Mouse (Mus musculus): ENCODE measurements around the gene Gulp1. TPM values are rescaled to one million over a fixed set of nuclear protein-coding genes. Genes with fewer than 3 reads are reported as not detected.

Gene Gulp1
- polyA plus RNA-seq, 1 experiment from 2014 or later, result 9.8 TPM

GRCm38 (mm10) chr1:44580390-44580789 is 29.1 kb downstream of the Gulp1 start:
- no peaks in the 10 kb centered on the region for H3K9me3 ChIP-seq (ENCODE audit: control insufficient read depth, low read length)
- WGBS, result 73% methylated on average over 3 of the region's 3 CpGs
- DNase-seq, result no peak
- no peak for ATAC-seq (ENCODE audit: low FRiP score, low TSS enrichment)
- H3K27ac ChIP-seq (replicated peaks; ENCODE audit: low read depth, low read length), result no peak overlapping the region
- no peak overlapping the region for H3K4me3 ChIP-seq (replicated peaks; ENCODE audit: low read depth, low read length)
- no peaks in the 10 kb centered on the region for H3K36me3 ChIP-seq (ENCODE audit: control insufficient read depth, insufficient read depth, low read length)
- no peaks in the 10 kb centered on the region for H3K27me3 ChIP-seq (ENCODE audit: control insufficient read depth, insufficient read depth, low read length)
- H3K9ac ChIP-seq (replicated peaks; ENCODE audit: low read length), result no peak overlapping the region
- no peak overlapping the region for H3K4me2 ChIP-seq (ENCODE audit: low read length)
- no peaks in the 10 kb centered on the region for H3K4me1 ChIP-seq (ENCODE audit: control insufficient read depth, insufficient read depth, low read length)

DNA sequence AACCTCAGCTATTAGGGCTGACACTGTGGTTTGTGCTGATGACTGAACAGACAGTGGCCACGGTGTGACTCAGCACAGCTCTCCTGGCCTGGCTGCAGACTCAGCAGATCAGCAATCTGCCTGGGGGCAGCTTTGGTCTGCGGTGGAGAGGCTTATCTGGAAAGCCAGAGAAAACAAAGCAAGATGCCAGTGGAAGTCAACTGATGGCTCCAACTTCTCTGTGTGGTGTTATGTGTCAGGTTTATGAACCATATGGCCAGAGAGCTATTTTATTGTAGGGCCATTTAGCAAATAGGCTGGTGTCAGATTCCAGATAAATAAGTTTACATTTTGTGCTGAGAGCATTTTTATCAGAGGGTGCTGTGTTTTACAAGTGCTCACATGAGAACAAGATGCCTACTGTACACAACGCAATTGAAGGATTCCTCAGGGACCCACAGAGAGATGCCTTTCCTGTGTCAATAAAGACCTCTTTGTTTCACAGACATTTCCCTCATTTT is 33.6 kb downstream of the Gulp1 start:
- no peak overlapping the region for H3K4me2 ChIP-seq (ENCODE audit: low read length)
- no peaks in the 10 kb centered on the region for H3K27me3 ChIP-seq (ENCODE audit: control insufficient read depth, insufficient read depth, low read length)
- 19% methylated on average over 3 of the region's 3 CpGs for WGBS
- no peak overlapping the region for H3K4me3 ChIP-seq (replicated peaks; ENCODE audit: low read depth, low read length)
- no peaks in the 10 kb centered on the region for H3K36me3 ChIP-seq (ENCODE audit: control insufficient read depth, insufficient read depth, low read length)
- DNase-seq (peak; percentile 53), ATAC-seq (ENCODE audit: low FRiP score, low TSS enrichment) (peak; percentile 62; the same call in 1 of the 2 replicates)
- no peaks in the 10 kb centered on the region for H3K9me3 ChIP-seq (ENCODE audit: control insufficient read depth, low read length)
- no peak overlapping the region for H3K9ac ChIP-seq (replicated peaks; ENCODE audit: low read length)
- no peak overlapping the region for H3K27ac ChIP-seq (replicated peaks; ENCODE audit: low read depth, low read length)
- no peaks in the 10 kb centered on the region for H3K4me1 ChIP-seq (ENCODE audit: control insufficient read depth, insufficient read depth, low read length)

GRCm38 (mm10) chr1:44591742-44592141 is 40.4 kb downstream of the Gulp1 start:
- peak; percentile 19 for DNase-seq
- 0 out of 2 replicates have a peak, but pooled peaks have one; percentile 8 for ATAC-seq (ENCODE audit: low FRiP score, low TSS enrichment)
- Histone ChIP-seq H3K4me3 (replicated peaks; ENCODE audit: low read depth, low read length) (no peak overlapping the region), H3K27ac (replicated peaks; ENCODE audit: low read depth, low read length) (no peak overlapping the region), H3K9ac (replicated peaks; ENCODE audit: low read length) (no peak overlapping the region), H3K36me3 (ENCODE audit: control insufficient read depth, insufficient read depth, low read length) (no peaks in the 10 kb centered on the region), H3K9me3 (ENCODE audit: control insufficient read depth, low read length) (no peaks in the 10 kb centered on the region), H3K27me3 (ENCODE audit: control insufficient read depth, insufficient read depth, low read length) (no peaks in the 10 kb centered on the region), H3K4me1 (ENCODE audit: control insufficient read depth, insufficient read depth, low read length) (no peaks in the 10 kb centered on the region), H3K4me2 (ENCODE audit: low read length) (no peak overlapping the region)
- WGBS, result 4% methylated on average over 3 of the region's 3 CpGs

DNA sequence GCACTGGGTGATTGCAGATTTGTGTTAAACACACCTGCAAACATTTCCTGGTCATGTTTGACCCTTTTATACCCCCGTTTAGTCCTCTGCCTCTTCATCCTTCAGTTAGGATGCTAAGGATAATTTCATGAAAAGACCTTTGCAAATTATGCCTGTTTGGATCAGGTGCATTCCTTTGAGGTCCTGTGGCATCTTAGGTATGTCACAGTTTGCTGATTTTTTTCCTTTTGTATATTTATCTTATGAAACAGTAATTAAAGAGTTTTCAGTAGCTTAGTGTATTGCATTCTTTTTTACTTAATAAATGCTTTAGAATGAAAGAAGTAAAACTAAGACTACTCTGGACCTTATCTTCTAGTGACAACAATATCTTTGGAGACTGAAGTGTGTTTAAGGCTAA is 41.8 kb downstream of the Gulp1 start:
- Histone ChIP-seq H3K36me3 (ENCODE audit: control insufficient read depth, insufficient read depth, low read length) (no peaks in the 10 kb centered on the region), H3K4me2 (ENCODE audit: low read length) (no peak overlapping the region), H3K9me3 (ENCODE audit: control insufficient read depth, low read length) (no peaks in the 10 kb centered on the region), H3K4me3 (replicated peaks; ENCODE audit: low read depth, low read length) (no peak overlapping the region), H3K9ac (replicated peaks; ENCODE audit: low read length) (no peak overlapping the region), H3K4me1 (ENCODE audit: control insufficient read depth, insufficient read depth, low read length) (no peaks in the 10 kb centered on the region), H3K27ac (replicated peaks; ENCODE audit: low read depth, low read length) (no peak overlapping the region), H3K27me3 (ENCODE audit: control insufficient read depth, insufficient read depth, low read length) (no peaks in the 10 kb centered on the region)
- no peak for ATAC-seq (ENCODE audit: low FRiP score, low TSS enrichment)
- WGBS, result 89% methylated on average over 1 of the region's 1 CpGs
- DNase-seq, result no peak

DNA sequence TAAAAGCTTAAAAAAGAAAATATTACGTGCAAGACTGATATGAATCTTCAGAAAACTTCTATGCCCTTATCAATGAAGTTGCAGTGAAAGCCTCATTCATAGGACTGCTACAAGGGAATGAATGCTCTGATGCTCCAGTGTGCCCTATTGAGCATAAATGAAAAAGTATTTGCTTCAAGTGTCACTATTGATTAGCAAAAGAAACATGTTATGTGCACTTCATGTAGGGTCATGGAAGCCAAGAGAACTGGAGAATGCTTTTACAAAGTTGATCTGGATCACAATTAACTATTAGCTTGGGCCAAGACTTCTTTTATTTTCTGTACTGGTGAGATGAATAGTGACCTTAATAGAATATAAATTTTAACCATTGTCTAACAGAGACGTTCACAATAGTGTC is 47.0 kb downstream of the Gulp1 start:
- 82% methylated on average over 2 of the region's 2 CpGs for WGBS
- DNase-seq, result no peak
- no peak overlapping the region for H3K27ac ChIP-seq (replicated peaks; ENCODE audit: low read depth, low read length)

GRCm38 (mm10) chr1:44613294-44614041 is 62.2 kb downstream of the Gulp1 start:
- DNase-seq (no peak), ATAC-seq (ENCODE audit: low FRiP score, low TSS enrichment) (no peak; the same call in 1 of the 2 replicates)
- no peaks in the 10 kb centered on the region for H3K9me3 ChIP-seq (ENCODE audit: control insufficient read depth, low read length)
- H3K4me1 ChIP-seq (ENCODE audit: control insufficient read depth, insufficient read depth, low read length), result no peaks in the 10 kb centered on the region
- no peak overlapping the region for H3K27ac ChIP-seq (replicated peaks; ENCODE audit: low read depth, low read length)
- H3K4me2 ChIP-seq (ENCODE audit: low read length), result no peak overlapping the region
- WGBS, result 44% methylated on average over 2 of the region's 2 CpGs
- no peaks in the 10 kb centered on the region for H3K36me3 ChIP-seq (ENCODE audit: control insufficient read depth, insufficient read depth, low read length)
- H3K27me3 ChIP-seq (ENCODE audit: control insufficient read depth, insufficient read depth, low read length), result no peaks in the 10 kb centered on the region
- H3K9ac ChIP-seq (replicated peaks; ENCODE audit: low read length), result no peak overlapping the region
- no peak overlapping the region for H3K4me3 ChIP-seq (replicated peaks; ENCODE audit: low read depth, low read length)

More for the DNA sequence above, 47.0 kb downstream of the Gulp1 start:
- no peaks in the 10 kb centered on the region for H3K27me3 ChIP-seq (ENCODE audit: control insufficient read depth, insufficient read depth, low read length)
- no peaks in the 10 kb centered on the region for H3K36me3 ChIP-seq (ENCODE audit: control insufficient read depth, insufficient read depth, low read length)
- no peak overlapping the region for H3K4me3 ChIP-seq (replicated peaks; ENCODE audit: low read depth, low read length)
- H3K4me1 ChIP-seq (ENCODE audit: control insufficient read depth, insufficient read depth, low read length), result no peaks in the 10 kb centered on the region
- H3K9ac ChIP-seq (replicated peaks; ENCODE audit: low read length), result no peak overlapping the region
- ATAC-seq (ENCODE audit: low FRiP score, low TSS enrichment), result no peak
- H3K9me3 ChIP-seq (ENCODE audit: control insufficient read depth, low read length), result no peaks in the 10 kb centered on the region
- H3K4me2 ChIP-seq (ENCODE audit: low read length), result no peak overlapping the region

GRCm38 (mm10) chr1:44618751-44619150 is 67.4 kb downstream of the Gulp1 start:
- WGBS, result 79% methylated on average over 2 of the region's 2 CpGs
- H3K4me2 ChIP-seq (ENCODE audit: low read length), result no peak overlapping the region
- ATAC-seq (ENCODE audit: low FRiP score, low TSS enrichment), result no peak

DNA sequence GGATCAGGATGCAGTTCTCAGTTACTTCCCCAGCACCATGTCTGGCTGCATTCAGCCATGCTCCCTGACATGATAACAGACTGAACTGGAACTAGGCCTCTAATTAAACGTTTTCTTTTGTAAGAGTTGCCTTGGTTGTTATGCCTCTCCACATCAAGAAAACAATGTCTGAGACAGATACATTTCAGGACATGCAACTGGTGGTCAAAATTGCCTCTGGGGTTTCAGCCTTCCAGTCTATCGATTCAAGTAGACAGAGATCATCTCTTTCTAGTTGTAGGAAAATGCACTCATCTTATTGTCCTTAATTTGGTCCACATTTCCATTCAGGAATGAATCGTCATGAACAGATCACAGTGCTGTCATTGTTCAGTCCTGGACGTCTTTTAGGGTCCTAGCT is 83.2 kb downstream of the Gulp1 start:
- H3K36me3 ChIP-seq (ENCODE audit: control insufficient read depth, insufficient read depth, low read length), result no peaks in the 10 kb centered on the region
- H3K9me3 ChIP-seq (ENCODE audit: control insufficient read depth, low read length), result no peaks in the 10 kb centered on the region
- no peak for DNase-seq
- 0 out of 2 replicates have a peak, but pooled peaks have one; percentile 17 for ATAC-seq (ENCODE audit: low FRiP score, low TSS enrichment)
- H3K4me1 ChIP-seq (ENCODE audit: control insufficient read depth, insufficient read depth, low read length), result no peaks in the 10 kb centered on the region
- WGBS, result 40% methylated on average over 4 of the region's 4 CpGs
- no peak overlapping the region for H3K4me3 ChIP-seq (replicated peaks; ENCODE audit: low read depth, low read length)
- H3K27ac ChIP-seq (replicated peaks; ENCODE audit: low read depth, low read length), result no peak overlapping the region
- no peak overlapping the region for H3K9ac ChIP-seq (replicated peaks; ENCODE audit: low read length)
- no peaks in the 10 kb centered on the region for H3K27me3 ChIP-seq (ENCODE audit: control insufficient read depth, insufficient read depth, low read length)
- H3K4me2 ChIP-seq (ENCODE audit: low read length), result no peak overlapping the region

More at GRCm38 (mm10) chr1:44618751-44619150, 67.4 kb downstream of the Gulp1 start:
- no peaks in the 10 kb centered on the region for H3K4me1 ChIP-seq (ENCODE audit: control insufficient read depth, insufficient read depth, low read length)
- H3K9ac ChIP-seq (replicated peaks; ENCODE audit: low read length), result no peak overlapping the region
- H3K27me3 ChIP-seq (ENCODE audit: control insufficient read depth, insufficient read depth, low read length), result no peaks in the 10 kb centered on the region
- H3K36me3 ChIP-seq (ENCODE audit: control insufficient read depth, insufficient read depth, low read length), result no peaks in the 10 kb centered on the region
- no peak overlapping the region for H3K4me3 ChIP-seq (replicated peaks; ENCODE audit: low read depth, low read length)
- DNase-seq, result no peak
- H3K27ac ChIP-seq (replicated peaks; ENCODE audit: low read depth, low read length), result no peak overlapping the region
- no peaks in the 10 kb centered on the region for H3K9me3 ChIP-seq (ENCODE audit: control insufficient read depth, low read length)

DNA sequence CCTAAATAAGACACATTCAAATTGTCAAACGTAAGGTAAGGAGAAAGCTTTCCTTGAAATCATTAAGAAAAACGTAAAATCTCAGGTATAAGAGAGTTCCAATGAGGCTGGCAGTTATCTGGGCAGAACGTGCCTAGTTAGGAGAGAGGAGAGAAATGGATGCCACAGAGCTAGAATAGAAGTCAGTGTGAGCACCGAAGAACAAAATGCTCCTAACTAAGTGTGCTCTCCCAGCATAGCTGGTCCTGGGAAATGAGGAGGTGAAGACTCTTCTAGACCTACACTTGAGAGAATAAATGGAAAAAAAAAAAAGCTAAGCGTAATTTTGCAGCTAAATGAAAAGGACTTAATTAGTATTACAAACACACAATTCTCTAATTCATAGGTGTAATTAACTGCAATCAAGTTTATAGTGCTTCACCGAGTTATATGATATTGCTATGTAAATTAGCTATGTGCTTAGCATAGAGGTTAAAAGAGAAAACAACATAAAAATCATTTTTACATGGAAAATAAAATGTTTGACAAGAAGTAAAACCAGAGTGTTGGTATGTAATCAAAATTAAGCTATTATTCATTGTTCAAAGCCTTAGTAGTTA is 94.5 kb downstream of the Gulp1 start:
- ATAC-seq (ENCODE audit: low FRiP score, low TSS enrichment), result no peak
- Histone ChIP-seq H3K4me2 (ENCODE audit: low read length) (no peak overlapping the region), H3K27ac (replicated peaks; ENCODE audit: low read depth, low read length) (no peak overlapping the region), H3K9ac (replicated peaks; ENCODE audit: low read length) (no peak overlapping the region), H3K9me3 (ENCODE audit: control insufficient read depth, low read length) (no peaks in the 10 kb centered on the region), H3K4me3 (replicated peaks; ENCODE audit: low read depth, low read length) (no peak overlapping the region), H3K36me3 (ENCODE audit: control insufficient read depth, insufficient read depth, low read length) (no peaks in the 10 kb centered on the region), H3K4me1 (ENCODE audit: control insufficient read depth, insufficient read depth, low read length) (no peaks in the 10 kb centered on the region), H3K27me3 (ENCODE audit: control insufficient read depth, insufficient read depth, low read length) (no peaks in the 10 kb centered on the region)
- DNase-seq, result no peak
- WGBS, result 88% methylated on average over 6 of the region's 6 CpGs

Measured in midbrain, embryonic 14.5 days (tissue).